Mouse (Mus musculus) bone marrow macrophage, adult 2 months (primary cell): Measurements from ENCODE around the gene Gja4. TPM values are rescaled to one million over a fixed set of nuclear protein-coding genes. Genes with fewer than 3 reads are reported as not detected.
A peak's percentile ranks its signal among the peaks of the same experiment; 100 is the strongest.

Experiments used
- H3K27ac ChIP-seq: 2 replicates; pipeline ENCODE4 v1.5.1; 2012; ENCODE audit warnings: low read depth, low read length; ENCODE audit not compliant: insufficient read depth
- H3K4me1 ChIP-seq: 2 replicates; pipeline ENCODE4 v1.6.1; 2012; ENCODE audit warnings: low read length; ENCODE audit not compliant: control insufficient read depth, insufficient read depth
- H3K4me3 ChIP-seq: 2 replicates; pipeline ENCODE4 v1.5.1; 2012; ENCODE audit warnings: mild to moderate bottlenecking, low read length, moderate library complexity; ENCODE audit not compliant: insufficient read depth
- CTCF ChIP-seq: IDR thresholded peaks from 2 replicates; pipeline ENCODE4 v1.5.1; 2012; ENCODE audit warnings: low read depth, mild to moderate bottlenecking, low read length, moderate library complexity
- POLR2A ChIP-seq: IDR thresholded peaks from 2 replicates; pipeline ENCODE4 v1.6.1; 2012; ENCODE audit warnings: mild to moderate bottlenecking, low read depth, low read length, borderline replicate concordance
- polyA plus RNA-seq: library from polyadenylated mRNA; stranded (reverse); fragments of >200 nt; gene quantifications from 2 replicates; pipeline ENCODE4 v1.2.4, GENCODE M21; 2012; ENCODE audit not compliant: missing spikeins, insufficient read depth, insufficient read length

Gene Gja4
- polyA plus RNA-seq, result not detected in 2 replicates

DNA sequence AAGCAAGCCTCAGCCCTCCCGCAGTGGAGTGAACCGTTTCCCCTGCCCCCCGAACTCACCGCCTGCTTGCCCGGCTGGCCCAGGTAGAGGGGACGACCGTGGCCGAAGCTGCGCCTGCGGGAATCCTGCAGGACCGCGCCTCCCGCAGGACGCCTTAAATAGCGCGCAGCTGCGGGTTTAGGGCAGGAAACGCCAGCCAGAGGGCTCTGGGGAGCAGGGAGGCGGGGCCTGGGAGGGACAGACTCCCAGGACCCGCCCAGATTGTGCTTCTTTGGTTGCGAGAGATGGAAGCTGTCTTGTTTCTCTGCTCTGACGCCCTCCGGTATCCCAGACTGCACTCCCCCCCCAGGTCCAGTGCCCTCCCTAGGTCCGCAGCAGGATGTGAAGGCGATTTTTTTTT lies at the start of gene Gja4:
TSS of gene Gja4 (minus strand) at position 179 of the 400 bp plus-strand sequence.
- Histone ChIP-seq H3K4me3 (peak within 1 kb of the TSS; percentile 53), H3K4me1 (0 out of 2 replicates have a peak, but pooled peaks cover 2% of the 10 kb centered on the region), H3K27ac (no peak within 1 kb of the TSS)
- no peak for TF ChIP-seq POLR2A
- no peak for TF ChIP-seq CTCF

DNA sequence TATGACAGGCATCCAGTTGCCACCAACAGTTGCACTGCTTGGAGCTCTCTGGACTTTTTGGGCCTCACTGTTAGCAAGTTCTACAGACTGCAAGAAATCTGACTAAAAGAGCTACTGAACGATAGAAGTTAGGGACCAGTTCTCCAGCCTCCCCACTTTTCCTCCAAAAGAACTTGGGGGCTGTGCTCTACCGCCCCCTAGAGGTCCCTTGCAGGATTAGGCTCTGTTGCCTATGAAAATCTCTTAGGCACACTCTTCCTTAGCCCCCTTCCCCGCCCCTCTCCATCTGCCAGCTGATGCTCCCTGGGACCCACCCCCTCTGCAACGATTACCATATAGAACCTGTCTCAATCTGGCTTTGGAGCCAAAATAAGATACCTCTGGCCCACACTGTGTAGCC lies 49.5 kb upstream of the Gja4 start:
- no peaks in the 10 kb centered on the region for H3K4me1 ChIP-seq
- no peak overlapping the region for H3K4me3 ChIP-seq
- no peak overlapping the region for H3K27ac ChIP-seq
- TF ChIP-seq CTCF (peak; percentile 28; the same call in 1 of the 2 replicates), POLR2A (no peak)

DNA sequence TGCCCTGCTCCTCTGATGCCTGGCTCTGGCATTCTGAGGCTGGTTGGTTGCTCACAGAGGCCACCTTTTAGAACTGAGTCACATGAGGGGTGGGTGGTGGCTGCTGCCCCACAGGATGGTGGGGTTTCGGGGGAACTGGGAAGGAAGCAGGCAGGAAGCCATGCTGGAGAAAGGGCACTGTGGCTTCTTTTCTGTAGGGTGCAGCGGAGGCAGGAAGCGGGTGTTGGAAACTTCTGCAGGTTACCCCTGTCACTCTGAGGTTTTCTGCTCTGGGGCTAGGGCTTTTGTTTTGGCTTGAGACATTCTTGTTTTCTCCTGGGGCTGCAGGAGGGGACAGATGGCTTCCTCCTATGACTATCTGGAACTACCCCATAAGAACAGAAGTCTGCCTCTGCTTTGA lies 48.7 kb upstream of the Gja4 start:
- Histone ChIP-seq H3K4me1 (no peaks in the 10 kb centered on the region), H3K4me3 (no peak overlapping the region), H3K27ac (no peak overlapping the region)
- TF ChIP-seq POLR2A, result no peak
- TF ChIP-seq CTCF, result no peak

DNA sequence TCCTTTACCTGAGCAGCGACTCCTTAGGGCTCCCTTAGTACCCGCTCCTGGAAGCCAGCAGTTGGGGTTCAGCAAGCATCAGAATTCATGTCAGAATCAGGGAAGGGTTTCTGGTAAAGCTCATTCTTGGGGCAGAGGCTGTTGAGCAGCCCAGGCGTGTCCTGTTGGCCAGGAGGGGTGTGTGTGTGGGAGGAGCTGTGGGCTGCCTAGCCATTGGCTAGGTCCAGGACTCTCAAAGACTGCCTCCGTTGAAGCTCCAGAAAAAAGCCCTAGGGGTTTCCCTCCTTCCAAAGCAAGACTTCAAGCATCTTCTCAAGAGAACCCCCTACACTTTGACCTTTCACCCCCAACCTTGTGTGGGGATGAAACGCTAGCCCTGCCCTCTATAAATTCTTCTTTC lies 44.2 kb upstream of the Gja4 start, which contains the start of gene Gjb5:
TSS of gene Gjb5 (minus strand) at position 164 of the 400 bp plus-strand sequence.
- no peaks in the 10 kb centered on the region for H3K4me1 ChIP-seq
- no peak within 1 kb of the TSS for H3K4me3 ChIP-seq
- no peak within 1 kb of the TSS for H3K27ac ChIP-seq
- TF ChIP-seq CTCF (no peak), POLR2A (no peak)

DNA sequence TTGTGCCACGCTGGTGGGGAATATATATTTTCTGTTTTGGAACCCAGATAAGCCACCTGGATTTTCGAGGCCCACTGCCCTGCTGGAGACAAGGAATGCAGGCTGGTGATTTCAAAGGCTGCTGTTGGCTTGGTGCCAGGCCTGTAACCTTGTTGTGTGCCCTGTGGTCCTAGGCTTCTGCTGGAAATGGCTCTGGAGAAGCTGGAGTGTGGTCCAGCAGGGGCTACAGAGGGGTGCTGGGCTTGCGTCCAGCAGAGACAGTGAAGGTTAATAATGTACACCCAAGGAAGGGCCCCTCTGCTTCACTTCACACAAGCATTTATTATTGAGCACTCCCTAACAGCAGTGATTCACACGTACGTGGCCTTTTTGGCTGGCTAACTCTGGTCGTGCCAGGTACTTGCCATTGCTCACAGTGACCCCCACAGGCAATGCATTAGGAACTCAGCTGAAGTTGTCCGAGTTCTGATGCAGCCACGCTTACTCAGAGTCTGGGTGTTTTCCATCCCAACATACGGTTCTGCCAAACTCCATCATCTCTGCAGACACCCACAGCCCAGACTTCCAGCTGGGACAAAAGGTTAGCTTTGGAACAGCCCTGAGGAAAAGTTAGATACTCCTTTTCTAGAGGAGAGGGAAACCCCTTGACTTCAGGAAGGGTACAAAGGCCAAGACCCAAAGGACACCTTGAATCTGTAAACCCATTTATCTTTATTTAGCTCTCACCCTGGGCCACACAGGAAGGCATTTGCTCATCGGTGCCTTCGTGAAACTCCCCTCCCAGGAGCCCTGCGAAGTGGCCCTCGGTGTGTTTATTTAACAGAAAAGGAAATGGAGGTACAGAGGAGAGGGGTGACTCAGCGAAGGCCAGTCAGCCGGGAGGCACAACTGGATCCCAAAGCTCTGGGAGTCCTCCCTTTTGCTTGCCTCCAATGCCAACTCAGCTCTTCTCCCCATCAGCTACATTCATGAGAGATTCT lies 41.0 kb upstream of the Gja4 start:
- H3K4me3 ChIP-seq, result no peak overlapping the region
- TF ChIP-seq POLR2A (no peak), CTCF (no peak)
- no peaks in the 10 kb centered on the region for H3K4me1 ChIP-seq
- no peak overlapping the region for H3K27ac ChIP-seq

DNA sequence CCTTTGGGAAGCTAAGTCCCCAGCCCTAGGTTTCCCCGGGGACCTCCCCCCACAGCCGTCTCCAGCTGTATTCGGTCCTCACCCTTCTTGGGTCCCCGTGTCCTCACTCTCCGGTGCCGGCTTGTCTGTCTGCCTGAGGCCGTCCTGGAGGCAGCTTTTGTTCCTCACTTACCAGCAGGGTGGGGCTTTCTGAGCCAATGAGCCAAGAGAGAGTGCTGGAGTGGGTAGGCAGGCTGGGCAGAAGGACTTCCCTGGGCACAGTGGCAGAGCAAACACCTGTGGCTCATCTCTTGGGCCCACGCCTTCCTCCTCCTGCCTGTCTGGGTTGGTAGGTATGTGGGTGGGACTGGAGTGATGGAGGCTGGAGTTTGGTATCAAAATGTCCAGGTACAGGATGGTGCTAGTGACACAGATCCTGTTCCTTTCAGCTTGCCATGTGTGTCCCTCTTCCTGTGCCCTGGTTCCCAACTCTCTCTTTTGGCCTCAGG lies 40.2 kb upstream of the Gja4 start, which contains the start of gene Gjb4:
TSS of gene Gjb4 (minus strand) at position 131 of the 488 bp plus-strand sequence.
- Histone ChIP-seq H3K4me1 (no peaks in the 10 kb centered on the region), H3K27ac (no peak within 1 kb of the TSS), H3K4me3 (no peak within 1 kb of the TSS)
- TF ChIP-seq POLR2A, result no peak
- TF ChIP-seq CTCF, result no peak

DNA sequence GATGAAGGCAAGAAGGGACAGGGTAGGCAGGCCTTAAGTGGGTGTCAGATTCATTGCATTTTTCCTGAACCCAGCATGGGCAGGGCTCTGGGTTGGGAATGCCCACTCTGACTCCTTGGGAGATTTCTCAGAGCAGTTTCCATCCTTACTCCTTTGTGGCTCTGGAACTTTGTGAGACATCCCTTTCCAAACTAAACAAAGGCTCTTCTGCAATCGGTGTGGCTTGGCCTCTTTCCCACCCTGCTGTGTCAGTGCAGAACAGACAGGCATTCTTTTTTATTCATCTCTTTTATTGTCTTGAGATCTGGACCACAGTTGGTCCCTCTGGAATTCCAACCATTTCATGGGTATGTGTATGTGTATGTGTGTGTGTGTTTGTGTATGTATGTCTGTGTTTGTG lies 38.8 kb upstream of the Gja4 start:
- no peaks in the 10 kb centered on the region for H3K4me1 ChIP-seq
- no peak overlapping the region for H3K27ac ChIP-seq
- TF ChIP-seq POLR2A (no peak), CTCF (no peak)
- no peak overlapping the region for H3K4me3 ChIP-seq

DNA sequence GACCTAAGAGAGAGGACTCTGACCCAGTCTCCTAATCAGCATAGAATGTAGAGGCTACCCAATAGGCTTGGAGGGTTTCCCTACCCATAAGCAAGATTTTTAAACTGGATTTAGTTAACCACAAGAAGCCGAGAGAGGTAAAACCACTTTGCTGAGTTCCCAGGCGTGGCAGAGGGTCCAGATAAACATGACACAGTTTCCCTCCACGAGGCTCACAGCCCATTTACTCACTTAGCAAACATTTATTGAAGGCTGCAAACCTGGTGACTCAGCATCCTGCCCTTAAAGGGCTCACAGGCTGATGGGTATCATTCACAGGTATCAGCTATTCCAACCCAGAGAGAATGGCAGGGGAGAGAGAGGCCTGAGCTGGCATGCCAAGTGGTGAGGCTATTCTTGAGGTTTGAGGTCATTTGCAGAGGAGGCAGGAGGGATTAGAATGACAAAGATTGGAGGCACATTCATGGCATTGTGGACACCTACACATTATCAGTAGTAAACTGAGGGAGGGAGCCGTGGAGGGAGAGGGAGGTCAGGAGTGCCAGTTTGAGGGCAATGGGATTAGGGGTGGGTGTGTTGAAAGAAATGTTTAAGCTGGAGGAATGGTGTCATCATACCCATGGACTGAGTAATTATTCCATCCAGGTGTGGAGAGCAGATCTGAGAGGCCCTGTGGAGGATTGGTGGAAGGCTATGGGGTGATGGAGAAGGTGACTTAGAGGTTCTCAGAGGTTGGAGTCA lies 35.9 kb upstream of the Gja4 start:
- Histone ChIP-seq H3K4me1 (no peaks in the 10 kb centered on the region), H3K4me3 (no peak overlapping the region), H3K27ac (no peak overlapping the region)
- no peak for TF ChIP-seq CTCF
- no peak for TF ChIP-seq POLR2A

DNA sequence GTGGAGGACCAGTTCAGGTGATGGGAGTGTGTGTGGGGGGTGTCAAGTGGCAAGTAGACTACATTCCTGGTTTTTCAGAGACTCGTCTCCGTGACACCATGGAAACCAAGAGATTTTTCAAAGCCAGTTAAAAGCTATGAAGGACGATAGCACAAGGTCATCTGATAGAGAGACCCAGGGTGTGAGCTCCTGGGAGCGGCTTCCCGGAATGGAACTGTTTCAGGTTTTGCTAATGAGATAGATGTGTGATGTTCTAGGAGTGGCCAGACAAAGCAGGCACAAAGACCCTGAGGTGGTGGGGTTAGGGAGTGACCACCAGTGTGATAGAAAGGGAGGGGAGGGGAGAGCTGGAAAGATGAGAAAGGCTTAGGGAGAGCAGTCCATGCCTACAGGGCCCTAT lies 31.2 kb upstream of the Gja4 start:
- H3K27ac ChIP-seq, result no peak overlapping the region
- no peak overlapping the region for H3K4me3 ChIP-seq
- no peak for TF ChIP-seq POLR2A
- TF ChIP-seq CTCF, result no peak
- H3K4me1 ChIP-seq, result no peaks in the 10 kb centered on the region
